Mouse (Mus musculus): ENCODE measurements around the gene Cdc42ep2. TPM values are rescaled to one million over a fixed set of nuclear protein-coding genes. Genes with fewer than 3 reads are reported as not detected.
A peak's percentile ranks its signal among the peaks of the same experiment; 100 is the strongest.

Cdc42ep2 gene
- polyA plus RNA-seq, 1 experiment, result 5.3 TPM

DNA sequence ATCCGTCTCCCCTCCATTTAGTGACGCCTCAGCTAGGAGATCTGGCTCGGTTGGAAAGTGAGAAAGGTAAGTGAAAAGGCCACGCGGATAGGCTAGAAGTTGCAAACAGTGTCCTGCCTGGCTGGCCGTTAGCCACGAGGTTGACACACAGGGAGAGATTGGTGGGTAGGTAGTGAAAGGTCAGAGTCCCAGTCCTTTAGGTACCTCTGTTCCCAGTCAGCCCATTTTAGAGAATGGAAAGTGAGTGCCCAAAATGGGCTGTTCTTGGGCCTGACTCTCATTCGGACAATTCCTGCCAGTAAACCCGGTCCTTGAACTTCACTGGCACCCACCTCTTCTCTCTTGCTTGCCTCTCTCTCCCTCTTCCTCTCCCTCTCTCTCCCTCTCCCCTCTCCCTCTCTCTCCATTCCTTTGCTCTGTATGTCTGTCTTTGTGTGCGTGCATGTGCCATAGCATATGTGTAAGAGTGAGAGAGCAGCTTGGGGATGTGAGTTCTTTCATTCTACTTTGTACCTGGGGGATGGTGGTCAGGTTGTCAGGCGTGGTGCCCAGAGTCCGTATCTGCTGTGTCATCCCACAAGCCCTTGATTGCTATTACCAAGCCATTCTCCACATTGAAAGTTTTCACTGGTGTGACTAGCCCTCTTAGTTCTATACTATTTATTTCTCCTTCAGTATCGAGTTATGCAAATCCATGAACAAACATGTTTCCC, 11.5 kb downstream of the Cdc42ep2 start, which contains the start of gene Dpf2:
TSS of gene Dpf2 (minus strand) at position 4 of the 713 bp plus-strand sequence.
- no peak for TF ChIP-seq CTCF (IDR thresholded peaks at IDR 0.05; ENCODE audit: control insufficient read depth, insufficient read depth, low read length)
- no peak for TF ChIP-seq POLR2A (IDR thresholded peaks at IDR 0.05; ENCODE audit: borderline replicate concordance, control insufficient read depth, low read depth, low read length)
- H3K27ac ChIP-seq (ENCODE audit: control insufficient read depth, insufficient read depth, low read depth, low read length, poor library complexity), result peak within 1 kb of the TSS; percentile 54
- H3K4me1 ChIP-seq (ENCODE audit: control insufficient read depth, insufficient read depth, low read length), result peaks cover 3% of the 10 kb centered on the region; the same call in 1 of the 2 replicates
- WGBS, result 3% methylated on average over 13 of the region's 13 CpGs
- H3K4me3 ChIP-seq (replicated peaks; ENCODE audit: control insufficient read depth, low read depth, low read length), result peak within 1 kb of the TSS; percentile 97

GRCm38 (mm10) chr19:5912103-5913006, 12.3 kb downstream of the Cdc42ep2 start:
- peaks cover 3% of the 10 kb centered on the region; the same call in 1 of the 2 replicates for H3K4me1 ChIP-seq (ENCODE audit: control insufficient read depth, insufficient read depth, low read length)
- H3K4me3 ChIP-seq (replicated peaks; ENCODE audit: control insufficient read depth, low read depth, low read length), result peak overlapping the region; percentile 97
- peak overlapping the region; percentile 54 for H3K27ac ChIP-seq (ENCODE audit: control insufficient read depth, insufficient read depth, low read depth, low read length, poor library complexity)
- TF ChIP-seq CTCF (IDR thresholded peaks at IDR 0.05; ENCODE audit: control insufficient read depth, insufficient read depth, low read length) (0 out of 2 replicates have a peak, but pooled peaks have one; percentile 4), POLR2A (IDR thresholded peaks at IDR 0.05; ENCODE audit: borderline replicate concordance, control insufficient read depth, low read depth, low read length) (peak; percentile 93)
- WGBS, result under 1% methylated on average over 59 of the region's 59 CpGs

- 3% methylated on average over 14 of the region's 14 CpGs for WGBS
- 0 out of 2 replicates have a peak overlapping the region, but pooled peaks have one; percentile 54 for H3K27ac ChIP-seq (ENCODE audit: control insufficient read depth, insufficient read depth, low read depth, low read length, poor library complexity)
- peak overlapping the region; percentile 97 for H3K4me3 ChIP-seq (replicated peaks; ENCODE audit: control insufficient read depth, low read depth, low read length)
- peaks cover 3% of the 10 kb centered on the region; the same call in 1 of the 2 replicates for H3K4me1 ChIP-seq (ENCODE audit: control insufficient read depth, insufficient read depth, low read length)
- TF ChIP-seq POLR2A (IDR thresholded peaks at IDR 0.05; ENCODE audit: borderline replicate concordance, control insufficient read depth, low read depth, low read length), result no peak
- no peak for TF ChIP-seq CTCF (IDR thresholded peaks at IDR 0.05; ENCODE audit: control insufficient read depth, insufficient read depth, low read length)
Observed at GRCm38 (mm10) chr19:5911430-5912102, 13.1 kb downstream of the Cdc42ep2 start.

- Histone ChIP-seq H3K4me1 (ENCODE audit: control insufficient read depth, insufficient read depth, low read length) (peaks cover 3% of the 10 kb centered on the region; the same call in 1 of the 2 replicates), H3K4me3 (replicated peaks; ENCODE audit: control insufficient read depth, low read depth, low read length) (no peak overlapping the region), H3K27ac (ENCODE audit: control insufficient read depth, insufficient read depth, low read depth, low read length, poor library complexity) (no peak overlapping the region)
- TF ChIP-seq POLR2A (IDR thresholded peaks at IDR 0.05; ENCODE audit: borderline replicate concordance, control insufficient read depth, low read depth, low read length) (no peak), CTCF (IDR thresholded peaks at IDR 0.05; ENCODE audit: control insufficient read depth, insufficient read depth, low read length) (no peak)
- WGBS, result 69% methylated on average over 6 of the region's 6 CpGs
Observed at GRCm38 (mm10) chr19:5910221-5910620, 14.4 kb downstream of the Cdc42ep2 start.

DNA sequence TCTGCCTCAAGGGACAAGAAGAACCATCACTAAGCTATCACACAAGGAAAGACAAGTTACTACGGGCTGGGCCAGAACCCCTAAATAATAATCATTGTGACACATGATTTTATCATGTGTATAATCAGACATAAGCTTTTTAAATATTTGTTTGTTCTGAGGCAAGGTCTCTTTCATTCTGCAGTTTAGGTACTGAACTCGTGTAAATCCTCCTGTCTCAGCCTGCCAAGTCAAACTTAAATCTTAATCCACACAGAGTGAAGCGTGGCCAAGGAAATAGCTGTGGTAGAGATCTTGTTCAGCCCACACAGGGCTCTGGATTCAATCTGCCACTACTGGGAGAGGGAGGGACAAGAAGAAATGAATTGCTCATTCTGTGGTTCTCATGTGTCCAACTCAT, 17.3 kb downstream of the Cdc42ep2 start:
- WGBS, result 77% methylated on average over 3 of the region's 3 CpGs
- no peak overlapping the region for H3K4me3 ChIP-seq (replicated peaks; ENCODE audit: control insufficient read depth, low read depth, low read length)
- no peak for TF ChIP-seq POLR2A (IDR thresholded peaks at IDR 0.05; ENCODE audit: borderline replicate concordance, control insufficient read depth, low read depth, low read length)
- TF ChIP-seq CTCF (IDR thresholded peaks at IDR 0.05; ENCODE audit: control insufficient read depth, insufficient read depth, low read length), result no peak
- no peak overlapping the region for H3K27ac ChIP-seq (ENCODE audit: control insufficient read depth, insufficient read depth, low read depth, low read length, poor library complexity)
- H3K4me1 ChIP-seq (ENCODE audit: control insufficient read depth, insufficient read depth, low read length), result no peaks in the 10 kb centered on the region

DNA sequence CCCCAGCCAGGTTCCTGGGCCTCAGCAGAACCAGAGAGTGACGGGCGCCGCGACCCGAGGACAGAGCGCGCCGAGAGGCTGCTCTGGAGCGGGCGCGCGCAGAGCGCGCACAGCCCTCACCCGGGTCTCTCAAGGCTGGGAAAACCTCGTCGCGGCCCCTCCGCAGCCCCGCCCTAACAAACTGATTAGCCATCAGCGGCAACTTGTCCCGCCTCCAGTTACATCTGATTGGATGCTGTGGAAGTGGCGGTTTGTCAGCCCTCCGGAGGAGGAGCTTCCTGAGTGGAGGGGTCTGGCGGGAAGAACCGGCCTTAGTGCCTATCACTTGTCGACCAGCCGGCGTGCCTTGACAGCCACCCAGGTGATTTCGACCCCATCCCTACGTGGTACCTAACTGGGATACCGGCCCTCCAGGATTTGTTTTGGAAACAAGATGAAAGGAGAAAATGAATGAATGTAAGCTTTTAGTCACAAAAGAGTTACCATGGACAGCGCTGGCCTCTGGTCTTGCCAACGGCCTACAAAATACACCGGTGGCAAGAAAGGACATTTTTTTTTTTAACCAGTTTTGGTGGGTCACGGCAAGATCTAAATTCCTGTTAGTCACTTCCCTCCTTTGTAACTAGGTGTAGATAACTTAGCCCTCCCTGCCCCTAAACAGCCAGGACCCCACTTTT, 30.5 kb downstream of the Cdc42ep2 start, which contains the start of gene Tigd3:
TSS of gene Tigd3 (minus strand) at position 148 of the 677 bp plus-strand sequence.
- Histone ChIP-seq H3K4me3 (replicated peaks; ENCODE audit: control insufficient read depth, low read depth, low read length) (peak within 1 kb of the TSS; percentile 69), H3K27ac (ENCODE audit: control insufficient read depth, insufficient read depth, low read depth, low read length, poor library complexity) (no peak within 1 kb of the TSS; the same call in 1 of the 2 replicates), H3K4me1 (ENCODE audit: control insufficient read depth, insufficient read depth, low read length) (no peaks in the 10 kb centered on the region; the same call in 1 of the 2 replicates)
- 2% methylated on average over 36 of the region's 36 CpGs for WGBS
- TF ChIP-seq POLR2A (IDR thresholded peaks at IDR 0.05; ENCODE audit: borderline replicate concordance, control insufficient read depth, low read depth, low read length), result peak; percentile 82; the same call in 1 of the 2 replicates
- TF ChIP-seq CTCF (IDR thresholded peaks at IDR 0.05; ENCODE audit: control insufficient read depth, insufficient read depth, low read length), result no peak

Data from bone marrow, adult 2 months (tissue).